Mouse (Mus musculus): ENCODE data around the gene Rtl1.

DNA sequence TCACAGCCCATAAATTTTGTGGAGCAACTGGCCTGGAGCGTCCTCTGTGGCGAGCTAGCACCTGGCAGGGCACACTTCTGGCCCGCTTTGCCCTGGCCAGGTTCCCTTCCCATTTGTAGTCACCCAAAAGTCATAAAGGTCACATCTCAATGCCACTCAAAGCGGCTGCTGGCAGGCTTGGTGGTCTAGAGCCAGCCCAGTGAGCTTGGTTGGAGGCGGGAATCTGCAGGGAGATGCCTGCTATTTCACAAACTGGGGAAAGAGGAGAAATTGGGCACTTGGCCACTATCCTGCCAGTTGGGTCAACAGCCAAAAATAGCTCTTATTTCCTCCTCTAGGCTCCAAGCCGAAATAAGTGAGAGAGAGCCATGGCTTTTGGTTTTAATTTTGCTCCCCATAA lies 4.4 kb downstream of the Rtl1 start:
- no peak for TF ChIP-seq POLR2A (IDR thresholded peaks at IDR 0.05; ENCODE audit: low read depth, low read length)
- TF ChIP-seq CTCF (IDR thresholded peaks at IDR 0.05; ENCODE audit: extremely low read depth, insufficient read depth, insufficient read length, insufficient replicate concordance), result no peak

Measured in spleen, adult 2 months (tissue).